Mouse (Mus musculus) limb, embryonic 15.5 days (tissue): ENCODE measurements around the gene Lipa. TPM values are rescaled to one million over a fixed set of nuclear protein-coding genes. Genes with fewer than 3 reads are reported as not detected.

ENCODE experiments used
- ATAC-seq: fragments of 200-750 bp; cut with Nextera tagmentation; 2 replicates; pipeline ENCODE4 v1.8.0; 2017; ENCODE audit warnings: low read depth, moderate TSS enrichment; ENCODE audit not compliant: insufficient number of reproducible peaks, low FRiP score, low TSS enrichment
- H3K27ac ChIP-seq: fragments of 300-500 bp; sonication (generic); 2 replicates; pipeline ENCODE4 v1.5.1; 2015; ENCODE audit warnings: moderate library complexity, mild to moderate bottlenecking, inconsistent platforms
- H3K27me3 ChIP-seq: fragments of 300-500 bp; sonication (generic); 2 replicates; pipeline ENCODE4 v1.6.1; 2015; ENCODE audit warnings: inconsistent platforms
- H3K36me3 ChIP-seq: fragments of 300-500 bp; sonication (generic); 2 replicates; pipeline ENCODE4 v1.6.1; 2015; ENCODE audit warnings: inconsistent platforms
- H3K4me1 ChIP-seq: fragments of 300-500 bp; sonication (generic); 2 replicates; pipeline ENCODE4 v1.6.1; 2015; ENCODE audit warnings: inconsistent platforms
- H3K4me2 ChIP-seq: fragments of 300-500 bp; sonication (generic); 2 replicates; pipeline ENCODE4 v1.6.1; 2015; ENCODE audit warnings: mild to moderate bottlenecking, inconsistent platforms
- H3K4me3 ChIP-seq: fragments of 300-500 bp; sonication (generic); 2 replicates; pipeline ENCODE4 v1.5.1; 2015; ENCODE audit warnings: mild to moderate bottlenecking, inconsistent platforms
- H3K9ac ChIP-seq: fragments of 300-500 bp; sonication (generic); 2 replicates; pipeline ENCODE4 v1.6.1; 2015; ENCODE audit warnings: inconsistent platforms
- H3K9me3 ChIP-seq: fragments of 300-500 bp; sonication (generic); 2 replicates; pipeline ENCODE4 v1.6.1; 2016; ENCODE audit warnings: inconsistent platforms
- whole genome bisulfite sequencing: fragments of 180-500 bp; shearing (Covaris S2); methylation state at CpG from one replicate; pipeline ENCODE4 v1.1.7; 2015; 5-methylcytosine and 5-hydroxymethylcytosine counted together
- polyA plus RNA-seq: library from polyadenylated mRNA; unstranded; fragments of >200 nt; fragmentation: Nextera tagmentation; extraction: Ambion mirVana; gene quantifications from 2 replicates; pipeline ENCODE4 v1.2.1, GENCODE M21; 2015

Lipa gene
- polyA plus RNA-seq, 1 experiment from 2014 or later: 50.2 TPM

DNA sequence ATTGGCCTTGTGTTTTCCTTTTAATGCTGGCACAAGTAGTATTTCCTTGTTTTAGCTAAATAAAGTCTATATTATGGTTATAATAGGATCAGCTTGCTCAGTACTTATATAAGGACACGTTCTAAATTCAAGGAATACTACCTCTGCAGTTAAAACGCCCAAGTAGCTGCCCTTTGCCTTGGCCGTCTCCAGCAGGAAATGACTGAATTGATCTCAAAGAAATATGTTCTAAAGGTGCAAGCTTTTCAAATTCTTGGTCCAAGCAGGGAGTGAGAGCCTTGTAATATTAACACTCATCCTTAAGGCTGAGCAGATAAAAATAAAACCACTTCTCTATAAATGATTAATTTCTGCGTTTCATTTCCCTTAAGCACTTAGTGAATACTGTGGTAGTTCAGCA, 7.2 kb downstream of the Lipa start:
- no peak overlapping the region for H3K27ac ChIP-seq
- H3K4me1 ChIP-seq: peaks cover 6% of the 10 kb centered on the region; the same call in 1 of the 2 replicates
- no peaks in the 10 kb centered on the region for H3K27me3 ChIP-seq
- 78% methylated on average over 4 of the region's 4 CpGs for WGBS
- no peak overlapping the region for H3K4me3 ChIP-seq
- H3K9ac ChIP-seq: no peak overlapping the region
- H3K9me3 ChIP-seq: no peaks in the 10 kb centered on the region
- H3K36me3 ChIP-seq: 0 out of 2 replicates have a peak, but pooled peaks cover 5% of the 10 kb centered on the region
- ATAC-seq: no peak
- no peak overlapping the region for H3K4me2 ChIP-seq

DNA sequence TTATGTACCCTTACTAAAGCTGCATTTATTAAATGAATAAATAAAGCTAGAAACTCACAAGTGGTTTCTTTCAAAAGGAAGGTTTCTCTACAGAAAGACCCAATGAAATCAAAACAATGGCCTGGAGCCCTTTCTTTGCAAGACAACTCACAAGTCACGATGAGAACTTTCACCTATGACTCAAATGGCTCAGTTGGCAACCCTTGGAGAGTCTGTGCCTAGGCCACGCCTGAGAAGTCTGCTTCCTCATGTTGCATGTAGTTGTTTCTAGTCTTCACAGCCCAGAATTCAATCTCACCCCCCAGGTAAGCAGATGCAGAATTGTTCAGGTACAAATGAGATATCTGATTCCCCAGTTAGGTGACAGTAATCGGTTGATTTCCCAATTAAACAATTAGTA, 7.6 kb downstream of the Lipa start:
- ATAC-seq: no peak
- H3K4me3 ChIP-seq: no peak overlapping the region
- H3K9ac ChIP-seq: no peak overlapping the region
- H3K27me3 ChIP-seq: no peaks in the 10 kb centered on the region
- no peak overlapping the region for H3K4me2 ChIP-seq
- 0 out of 2 replicates have a peak, but pooled peaks cover 5% of the 10 kb centered on the region for H3K36me3 ChIP-seq
- 0 out of 2 replicates have a peak, but pooled peaks cover 3% of the 10 kb centered on the region for H3K4me1 ChIP-seq
- WGBS: 89% methylated on average over 3 of the region's 3 CpGs
- H3K9me3 ChIP-seq: no peaks in the 10 kb centered on the region
- H3K27ac ChIP-seq: no peak overlapping the region

DNA sequence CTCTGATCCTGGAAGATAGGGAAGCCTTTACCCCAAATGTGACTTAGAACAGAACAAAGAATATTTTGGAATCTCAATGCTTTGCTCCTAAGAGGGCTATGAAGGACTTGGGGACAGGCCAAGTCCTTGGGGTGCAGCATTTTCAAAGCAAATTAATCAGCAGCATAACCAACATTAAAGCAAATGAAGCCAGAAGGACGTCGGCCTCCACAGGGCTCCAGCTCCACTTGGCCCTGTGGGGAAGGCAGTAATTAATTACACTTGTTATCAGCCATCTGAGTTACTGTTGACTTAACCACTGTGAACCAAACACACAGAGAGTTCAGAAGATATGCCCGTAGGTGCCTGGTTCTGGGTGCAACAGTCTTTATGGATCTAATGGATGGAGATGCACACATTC, 8.5 kb downstream of the Lipa start:
- no peak overlapping the region for H3K4me3 ChIP-seq
- WGBS: 53% methylated on average over 3 of the region's 3 CpGs

DNA sequence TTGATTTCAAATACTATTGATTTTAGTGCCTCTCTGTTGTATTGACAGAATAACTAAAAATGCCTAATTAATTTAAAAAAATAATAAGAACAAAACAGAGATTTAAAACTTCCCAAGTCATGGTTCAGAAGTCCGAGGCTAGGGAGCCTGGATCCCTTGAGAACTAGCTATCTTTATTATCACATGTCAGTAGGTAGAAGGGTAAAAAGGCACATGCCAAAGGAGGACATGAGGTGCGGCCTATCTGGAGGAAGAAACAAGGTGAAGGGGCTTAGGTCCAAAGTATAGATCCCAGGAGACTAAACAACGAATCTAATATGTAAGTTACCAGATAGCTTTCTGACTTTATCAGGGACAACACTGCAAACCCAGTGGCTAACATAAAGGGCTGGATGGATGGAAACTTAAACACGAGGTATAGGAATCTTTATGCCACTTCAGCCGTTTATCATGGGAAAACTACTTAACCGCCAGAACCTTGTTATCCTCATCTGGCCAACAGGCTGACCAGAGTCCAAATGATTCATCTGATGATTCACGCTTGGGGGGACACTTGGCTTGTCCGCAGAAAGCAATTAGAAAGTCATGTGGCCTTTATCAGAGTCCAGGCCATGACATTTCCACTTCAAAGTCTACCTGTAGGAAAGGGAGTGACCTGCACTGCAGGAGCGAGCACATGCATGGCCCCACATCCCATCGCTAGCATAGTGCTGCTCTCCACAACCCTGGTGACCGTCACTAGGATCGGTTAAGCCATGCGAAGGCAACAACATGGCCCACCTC, 9.3 kb downstream of the Lipa start:
- Histone ChIP-seq H3K36me3 (0 out of 2 replicates have a peak, but pooled peaks cover 5% of the 10 kb centered on the region), H3K4me3 (no peak overlapping the region), H3K27me3 (no peaks in the 10 kb centered on the region), H3K4me1 (no peaks in the 10 kb centered on the region), H3K4me2 (no peak overlapping the region), H3K9ac (no peak overlapping the region), H3K27ac (no peak overlapping the region), H3K9me3 (no peaks in the 10 kb centered on the region)
- 89% methylated on average over 13 of the region's 13 CpGs for WGBS
- no peak for ATAC-seq

More for the DNA sequence above, 8.5 kb downstream of the Lipa start:
- Histone ChIP-seq H3K27me3 (no peaks in the 10 kb centered on the region), H3K4me1 (no peaks in the 10 kb centered on the region), H3K9ac (no peak overlapping the region), H3K36me3 (0 out of 2 replicates have a peak, but pooled peaks cover 5% of the 10 kb centered on the region), H3K4me2 (no peak overlapping the region), H3K9me3 (no peaks in the 10 kb centered on the region), H3K27ac (no peak overlapping the region)
- no peak for ATAC-seq

DNA sequence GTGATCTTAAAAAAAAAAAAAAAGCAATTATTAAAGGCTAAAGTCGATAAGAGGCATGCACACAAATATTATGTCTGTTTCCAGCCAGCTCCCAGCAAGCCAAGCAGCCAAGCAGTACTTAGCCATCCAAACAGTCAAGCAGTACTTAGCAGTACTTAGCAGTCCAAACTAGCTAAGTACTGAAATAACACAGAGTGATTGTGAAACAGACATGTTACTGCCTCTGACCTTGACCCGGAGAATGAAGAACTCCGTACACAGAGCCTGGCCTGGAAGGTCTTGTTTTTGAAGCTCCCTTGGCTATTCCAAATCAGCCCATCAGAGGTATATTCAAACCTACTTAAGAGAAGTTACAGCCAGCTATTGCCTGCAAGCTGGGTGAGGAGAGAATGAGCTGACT, 10.1 kb downstream of the Lipa start:
- Histone ChIP-seq H3K9me3 (no peaks in the 10 kb centered on the region), H3K4me1 (no peaks in the 10 kb centered on the region), H3K4me3 (no peak overlapping the region), H3K27me3 (no peaks in the 10 kb centered on the region), H3K27ac (no peak overlapping the region), H3K36me3 (0 out of 2 replicates have a peak, but pooled peaks cover 5% of the 10 kb centered on the region), H3K4me2 (no peak overlapping the region), H3K9ac (no peak overlapping the region)
- no peak for ATAC-seq
- 90% methylated on average over 3 of the region's 3 CpGs for WGBS

DNA sequence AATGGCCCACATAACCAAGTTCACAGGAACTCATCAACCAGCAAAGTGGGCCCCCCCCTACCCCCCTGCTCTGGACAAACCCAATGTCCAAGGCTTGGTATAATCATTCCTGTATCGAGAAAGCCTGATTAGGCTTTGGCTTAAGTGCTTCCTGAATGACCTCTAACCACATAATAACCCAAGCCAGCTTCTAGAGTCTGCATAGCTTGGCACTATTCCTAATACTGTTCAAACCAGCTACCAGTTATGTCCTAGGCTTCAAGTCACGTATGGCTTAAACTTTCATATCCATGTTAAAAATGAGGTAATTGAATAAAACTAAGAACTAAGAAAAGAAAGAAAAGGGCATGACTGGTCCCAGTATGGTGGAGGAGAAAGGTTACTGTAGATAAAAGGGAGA, 10.9 kb downstream of the Lipa start:
- no peak overlapping the region for H3K4me2 ChIP-seq
- no peak overlapping the region for H3K9ac ChIP-seq
- H3K36me3 ChIP-seq: 0 out of 2 replicates have a peak, but pooled peaks cover 5% of the 10 kb centered on the region
- no peak overlapping the region for H3K27ac ChIP-seq
- no peaks in the 10 kb centered on the region for H3K27me3 ChIP-seq
- H3K9me3 ChIP-seq: no peaks in the 10 kb centered on the region
- H3K4me1 ChIP-seq: no peaks in the 10 kb centered on the region; the same call in 1 of the 2 replicates
- no peak for ATAC-seq
- H3K4me3 ChIP-seq: no peak overlapping the region
- WGBS: 84% methylated on average over 2 of the region's 2 CpGs

DNA sequence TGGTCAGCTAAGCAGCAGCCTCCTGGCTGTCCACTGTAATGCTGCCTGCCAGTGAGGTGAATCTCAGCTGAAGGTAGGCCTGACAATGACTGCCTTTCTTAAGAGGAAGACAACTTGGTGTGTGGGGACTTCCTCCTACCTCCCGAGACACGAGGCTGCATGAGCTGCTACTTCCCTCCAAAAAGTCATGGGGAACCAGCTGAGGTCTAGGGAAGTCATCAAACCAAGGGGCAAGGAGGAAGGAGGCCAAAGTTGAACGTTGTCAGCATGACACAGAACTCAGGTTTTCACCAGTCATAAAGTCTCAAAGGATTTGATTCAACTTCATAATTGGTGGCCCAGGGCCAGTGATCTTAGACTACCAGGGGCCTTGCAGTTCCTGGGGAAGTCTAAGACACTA, 11.6 kb downstream of the Lipa start:
- no peak overlapping the region for H3K4me3 ChIP-seq
- H3K36me3 ChIP-seq: 0 out of 2 replicates have a peak, but pooled peaks cover 6% of the 10 kb centered on the region
- 78% methylated on average over 3 of the region's 3 CpGs for WGBS
- no peak for ATAC-seq
- no peak overlapping the region for H3K9ac ChIP-seq
- no peaks in the 10 kb centered on the region for H3K27me3 ChIP-seq
- H3K4me1 ChIP-seq: no peaks in the 10 kb centered on the region; the same call in 1 of the 2 replicates
- H3K27ac ChIP-seq: no peak overlapping the region
- H3K4me2 ChIP-seq: no peak overlapping the region
- no peaks in the 10 kb centered on the region for H3K9me3 ChIP-seq

DNA sequence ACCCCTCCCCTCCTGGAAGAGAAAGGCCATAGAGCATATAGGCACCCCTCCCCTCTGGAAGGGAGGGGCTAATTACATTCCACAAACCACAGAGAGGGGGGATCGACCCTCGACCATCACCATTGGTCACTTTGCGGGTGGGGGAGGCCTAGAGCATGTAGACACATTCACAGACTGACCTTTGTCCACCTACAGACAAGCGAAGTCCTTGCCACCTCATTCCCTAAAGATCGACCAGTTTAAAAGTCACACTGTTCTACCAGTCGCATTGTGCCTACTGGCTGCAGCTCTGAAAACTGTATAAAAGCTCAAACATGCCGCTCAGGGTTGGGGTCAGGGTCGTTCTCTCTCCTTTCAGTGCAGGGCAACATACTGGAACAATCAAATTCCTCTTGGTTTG, 15.7 kb downstream of the Lipa start:
- Histone ChIP-seq H3K9me3 (no peaks in the 10 kb centered on the region), H3K36me3 (peaks cover 15% of the 10 kb centered on the region; the same call in 1 of the 2 replicates), H3K27me3 (no peaks in the 10 kb centered on the region), H3K4me1 (no peaks in the 10 kb centered on the region; the same call in 1 of the 2 replicates), H3K27ac (no peak overlapping the region), H3K4me2 (no peak overlapping the region), H3K9ac (no peak overlapping the region), H3K4me3 (no peak overlapping the region)
- WGBS: 69% methylated on average over 8 of the region's 8 CpGs
- no peak for ATAC-seq

DNA sequence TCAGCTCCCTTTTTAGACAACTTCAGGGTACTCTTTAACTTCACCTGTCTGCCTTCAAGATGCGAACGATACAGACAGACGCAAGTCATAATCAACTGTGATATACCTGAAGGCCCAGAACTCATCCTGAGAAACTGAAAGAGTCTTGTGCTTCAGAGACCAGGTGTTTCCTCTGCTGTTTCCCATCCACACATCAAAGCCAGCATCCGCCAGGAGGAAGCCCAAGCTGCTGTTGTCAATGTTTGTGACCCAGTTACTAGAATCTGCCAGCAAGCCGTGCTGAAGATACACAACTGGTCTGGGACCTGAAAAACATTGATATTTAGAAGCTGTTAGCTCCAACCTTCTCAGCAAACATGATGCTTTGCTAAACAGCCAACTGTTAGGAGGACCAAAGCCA, 16.6 kb downstream of the Lipa start:
- H3K27me3 ChIP-seq: no peaks in the 10 kb centered on the region
- H3K4me1 ChIP-seq: no peaks in the 10 kb centered on the region; the same call in 1 of the 2 replicates
- no peak overlapping the region for H3K27ac ChIP-seq
- H3K9me3 ChIP-seq: no peaks in the 10 kb centered on the region
- ATAC-seq: no peak
- H3K4me3 ChIP-seq: no peak overlapping the region
- peaks cover 22% of the 10 kb centered on the region; the same call in 1 of the 2 replicates for H3K36me3 ChIP-seq
- no peak overlapping the region for H3K4me2 ChIP-seq
- H3K9ac ChIP-seq: no peak overlapping the region
- 67% methylated on average over 5 of the region's 5 CpGs for WGBS

DNA sequence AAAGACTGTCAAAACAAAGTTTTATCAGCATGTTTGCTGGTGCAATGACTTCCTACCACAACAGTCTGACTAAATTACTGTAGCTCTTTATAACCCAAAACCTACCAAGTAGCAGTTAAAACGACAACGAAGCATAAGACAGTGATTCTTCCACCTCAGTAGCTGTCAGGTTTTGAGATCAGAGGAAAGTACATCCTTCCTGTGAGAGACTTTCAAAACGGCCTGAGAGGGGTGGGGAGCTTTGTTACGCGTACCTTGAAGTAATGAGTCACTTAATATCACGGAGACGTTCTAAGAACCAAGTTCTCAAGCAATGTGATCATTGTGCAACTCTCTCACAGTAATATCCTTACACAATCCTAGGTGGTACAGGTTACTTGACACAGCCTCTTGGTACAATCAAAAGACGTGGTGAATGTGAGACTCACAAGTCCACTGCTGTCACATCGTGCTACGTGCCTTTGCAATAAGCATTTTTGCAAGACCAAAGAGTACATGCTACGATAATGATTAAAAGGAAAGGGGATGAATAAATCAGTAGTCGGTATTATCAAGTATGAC, 22.0 kb downstream of the Lipa start:
- Histone ChIP-seq H3K9ac (no peak overlapping the region), H3K27me3 (no peaks in the 10 kb centered on the region), H3K9me3 (no peaks in the 10 kb centered on the region), H3K36me3 (peaks cover 26% of the 10 kb centered on the region; the same call in 1 of the 2 replicates), H3K27ac (no peak overlapping the region), H3K4me2 (no peak overlapping the region), H3K4me1 (no peaks in the 10 kb centered on the region), H3K4me3 (no peak overlapping the region)
- no peak for ATAC-seq
- WGBS: 81% methylated on average over 12 of the region's 12 CpGs

DNA sequence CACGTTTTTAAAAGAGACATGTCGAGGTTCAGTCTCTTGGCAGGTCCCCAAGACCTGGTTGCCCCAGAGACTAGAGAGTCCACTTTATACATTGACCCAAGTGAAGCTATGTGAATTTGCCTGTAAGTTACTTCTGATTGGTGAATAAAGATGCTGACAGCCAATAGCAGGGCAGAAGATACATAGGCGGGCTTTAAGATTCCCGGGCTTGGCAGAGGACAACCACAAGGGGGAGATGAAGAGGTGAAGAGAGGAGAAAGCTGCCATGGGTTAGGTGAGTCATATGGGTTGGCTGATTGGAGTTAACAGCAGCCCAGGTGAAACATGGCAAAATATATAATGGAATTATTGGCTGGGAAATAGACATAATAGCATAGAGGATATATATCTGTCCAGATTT, 26.5 kb downstream of the Lipa start:
- 45% methylated on average over 4 of the region's 4 CpGs for WGBS
- ATAC-seq: no peak
- H3K4me3 ChIP-seq: no peak overlapping the region

DNA sequence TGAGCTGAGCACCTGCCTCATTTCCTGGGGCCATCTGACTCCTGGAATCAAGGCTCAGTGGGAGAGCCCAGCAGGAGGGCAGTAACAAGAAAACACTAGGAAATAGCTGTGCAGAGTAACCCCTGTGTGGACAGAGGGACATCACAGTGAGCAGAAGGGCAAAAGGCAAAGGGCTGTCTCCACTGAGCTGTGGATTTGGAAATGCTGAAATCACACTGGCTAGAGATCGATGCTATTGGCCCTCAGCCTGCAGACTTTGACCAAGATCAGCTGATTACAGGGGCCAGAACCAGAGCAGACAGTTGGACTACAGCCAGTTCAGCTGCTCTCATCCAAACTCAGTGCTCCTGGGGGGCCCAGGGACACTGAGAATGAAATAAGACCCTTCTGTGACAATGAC, 30.9 kb downstream of the Lipa start:
- Histone ChIP-seq H3K36me3 (peaks cover 13% of the 10 kb centered on the region), H3K27me3 (no peaks in the 10 kb centered on the region), H3K4me2 (no peak overlapping the region), H3K27ac (no peak overlapping the region), H3K9me3 (no peaks in the 10 kb centered on the region), H3K4me3 (no peak overlapping the region), H3K4me1 (no peaks in the 10 kb centered on the region), H3K9ac (no peak overlapping the region)
- WGBS: 62% methylated on average over 1 of the region's 1 CpGs
- no peak for ATAC-seq

More for the DNA sequence above, 26.5 kb downstream of the Lipa start:
- H3K4me1 ChIP-seq: no peaks in the 10 kb centered on the region
- peaks cover 13% of the 10 kb centered on the region for H3K36me3 ChIP-seq
- no peak overlapping the region for H3K27ac ChIP-seq
- no peaks in the 10 kb centered on the region for H3K9me3 ChIP-seq
- no peaks in the 10 kb centered on the region for H3K27me3 ChIP-seq
- no peak overlapping the region for H3K9ac ChIP-seq
- H3K4me2 ChIP-seq: no peak overlapping the region
